Mouse (Mus musculus) frontal cortex, postnatal 10 days (tissue): Measurements from ENCODE around the gene AC134908.4.

Experiments used
- DNase-seq, 2 experiments: peaks; one replicate each; pipeline ENCODE4 v3.0.0; 2022; ENCODE audit warnings: low spot score in 2 of 2, mixed read lengths in 1 of 2

The AC134908.4 gene

GRCm38 (mm10) chr17:25795609-25796092 is at the start of gene AC134908.4:
TSS of gene AC134908.4 (minus strand) at chr17:25795659.
- peak; percentile 61 to 74 for DNase-seq

- peak; percentile 93 for DNase-seq
These were observed 49.0 kb upstream of the AC134908.4 start, which contains the start of gene Rhot2 for GRCm38 (mm10) chr17:25844396-25844901. TSS of gene Rhot2 (minus strand) at chr17:25844851.

DNA sequence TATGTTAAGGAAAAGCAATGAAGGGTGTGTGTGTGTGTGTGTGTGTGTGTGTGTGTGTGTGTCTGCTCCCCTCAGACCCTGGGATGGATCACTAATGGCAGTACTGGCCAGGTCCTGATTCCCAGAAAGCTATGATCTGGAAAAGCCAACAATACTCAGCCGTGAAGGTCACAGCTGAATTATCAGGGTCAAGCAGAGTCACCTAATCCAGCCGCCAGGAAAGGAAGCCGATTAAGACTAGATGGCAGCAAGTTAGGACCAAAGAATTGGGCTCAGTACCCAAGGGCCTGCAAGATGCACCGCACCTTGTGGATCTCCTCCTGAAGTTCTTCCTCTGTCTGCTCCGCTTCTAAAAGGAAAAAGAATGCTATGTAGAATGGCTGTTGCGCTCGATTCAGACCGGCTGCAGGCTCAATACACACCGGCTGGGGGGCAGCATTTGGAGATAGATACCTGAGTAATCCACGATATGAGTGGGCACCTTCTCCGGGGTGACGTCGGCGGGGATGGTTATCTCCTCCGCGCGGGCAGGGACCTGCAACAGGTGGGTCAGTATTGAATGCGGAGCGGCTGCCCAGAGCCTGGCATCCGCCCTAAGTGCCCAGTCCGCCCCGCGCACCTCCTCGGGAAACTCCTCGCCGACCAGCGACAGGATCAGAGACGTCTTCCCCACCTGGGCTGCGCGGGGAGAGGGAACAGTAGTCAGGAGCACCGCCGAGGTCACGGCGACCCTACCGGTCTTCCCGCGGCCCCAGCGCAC is 48.4 kb upstream of the AC134908.4 start:
- DNase-seq = no peak

- no peak for DNase-seq
These were observed 47.7 kb upstream of the AC134908.4 start for GRCm38 (mm10) chr17:25843122-25843521.

- no peak for DNase-seq
These were observed 47.0 kb upstream of the AC134908.4 start for GRCm38 (mm10) chr17:25842509-25842908.

- no peak for DNase-seq
These were observed 45.8 kb upstream of the AC134908.4 start, which contains the start of gene Gm20683 for GRCm38 (mm10) chr17:25841117-25841880. TSS of gene Gm20683 (minus strand) at chr17:25841763.

DNA sequence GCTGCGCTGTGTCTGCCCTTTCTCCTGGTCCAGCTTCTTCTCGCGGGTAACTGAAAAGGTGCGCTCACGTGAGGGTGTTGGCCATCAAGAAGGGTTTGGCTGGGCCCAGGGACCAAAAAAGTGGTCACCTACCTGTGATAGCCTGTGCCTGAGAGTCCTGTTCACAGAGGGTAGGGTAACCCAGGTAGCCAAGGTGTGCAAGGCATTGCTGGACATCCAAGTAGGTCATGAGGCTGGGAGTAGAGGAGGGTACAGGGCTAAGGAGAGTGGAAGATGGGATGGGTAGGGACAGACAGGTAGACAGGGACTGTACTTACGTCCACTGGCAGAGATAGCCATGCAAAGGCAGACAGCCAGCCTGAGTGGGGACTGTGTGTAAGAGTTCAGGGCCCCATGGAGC is 45.1 kb upstream of the AC134908.4 start:
- DNase-seq = no peak

DNA sequence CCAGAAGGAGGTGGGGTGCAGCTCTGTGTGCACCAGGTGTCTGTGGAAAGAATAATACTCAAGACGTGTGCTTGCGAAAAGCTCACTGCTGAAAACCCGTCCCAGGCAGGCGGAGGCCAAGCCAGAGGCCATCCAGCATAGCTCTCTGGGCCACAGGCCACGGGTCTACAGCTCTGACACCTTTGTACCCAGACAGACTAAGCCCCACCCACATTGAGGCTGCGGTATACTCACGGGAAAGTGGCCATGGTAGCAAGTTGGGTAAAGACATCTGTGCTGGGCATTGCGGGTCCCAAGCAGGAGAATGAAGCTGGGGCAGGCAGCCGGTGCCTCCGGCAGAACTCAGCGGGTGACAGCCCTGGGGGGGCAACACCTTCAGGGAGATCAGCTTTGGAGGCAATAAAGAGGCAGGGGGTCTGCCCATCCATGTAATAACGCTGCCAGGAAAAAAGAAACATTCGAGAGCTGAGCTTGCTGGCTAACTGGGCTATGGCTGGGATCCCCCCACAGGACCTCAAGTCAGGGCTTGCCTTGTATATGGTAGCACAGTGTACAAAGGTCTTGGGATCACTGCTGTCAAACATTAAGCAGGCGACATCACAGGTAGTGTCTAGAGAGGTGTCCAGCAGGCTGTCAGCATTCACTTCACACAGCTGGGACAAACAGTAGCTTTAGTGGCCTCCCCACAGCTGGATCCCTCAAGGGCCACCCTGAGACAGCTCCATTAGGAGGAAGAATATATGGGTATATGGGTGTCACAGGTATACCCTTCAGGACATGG is 44.2 kb upstream of the AC134908.4 start:
- DNase-seq = no peak

- no peak for DNase-seq
These were observed 43.4 kb upstream of the AC134908.4 start for GRCm38 (mm10) chr17:25838904-25839303.

DNA sequence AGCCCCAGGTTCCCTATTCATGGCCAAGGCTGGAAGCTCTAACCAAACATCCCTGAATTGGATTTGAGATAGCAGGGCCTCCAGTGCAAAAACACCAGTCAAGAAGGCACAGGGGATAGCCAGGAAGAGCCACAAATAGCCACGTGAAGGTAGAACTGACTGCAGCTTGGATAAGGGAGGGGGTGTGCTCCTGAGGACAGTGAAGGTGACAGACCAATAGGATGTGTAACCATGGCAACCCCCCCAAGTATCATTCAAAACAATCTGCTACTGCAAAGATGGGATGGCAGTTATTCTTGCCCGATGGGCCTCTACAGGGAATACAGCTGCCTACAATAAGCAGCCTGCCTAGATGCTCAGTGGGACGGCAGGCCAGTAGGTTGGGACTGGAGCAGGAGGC is 42.1 kb upstream of the AC134908.4 start:
- DNase-seq = no peak

- DNase-seq = peak; percentile 82 to 83
These were observed 41.6 kb upstream of the AC134908.4 start, which contains the start of gene Rhbdl1 for GRCm38 (mm10) chr17:25837076-25837410. TSS of gene Rhbdl1 (minus strand) at chr17:25837295.

GRCm38 (mm10) chr17:25836397-25837075 is 41.1 kb upstream of the AC134908.4 start:
- no peak for DNase-seq

- DNase-seq = no peak
These were observed 40.4 kb upstream of the AC134908.4 start for GRCm38 (mm10) chr17:25835816-25836215.

- DNase-seq = no peak
These were observed 39.8 kb upstream of the AC134908.4 start for GRCm38 (mm10) chr17:25835301-25835700.

DNA sequence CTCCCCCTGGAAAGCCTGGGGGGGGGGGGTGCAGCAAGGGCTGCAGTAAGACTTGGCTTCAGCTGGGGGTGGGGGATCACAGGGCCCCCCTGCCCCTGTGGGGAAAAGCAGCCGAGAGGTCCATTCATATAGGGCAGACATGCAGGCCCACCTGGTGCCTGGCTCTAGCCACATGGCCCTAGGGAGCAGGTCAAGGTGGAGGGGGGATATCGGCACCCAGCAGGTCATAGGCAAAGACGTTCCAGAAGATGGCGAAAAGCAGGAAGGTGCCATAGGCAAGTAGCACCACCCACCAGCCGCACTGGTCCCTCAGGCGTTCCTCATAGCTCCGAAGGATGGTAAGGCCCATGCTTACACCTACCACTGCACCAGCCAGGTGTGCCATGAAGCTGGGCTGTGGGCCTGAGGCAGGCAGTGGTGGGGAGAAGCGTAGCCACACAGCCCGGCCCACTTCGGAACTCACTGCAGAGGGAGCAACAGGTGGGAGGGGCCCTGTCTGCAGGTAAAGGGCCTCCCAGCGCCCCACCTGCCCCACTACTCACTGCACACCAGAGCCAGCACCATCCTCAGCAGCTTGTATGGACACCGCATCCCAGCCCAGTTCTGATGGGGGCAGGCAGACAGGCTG is 39.2 kb upstream of the AC134908.4 start:
- no peak for DNase-seq

DNA sequence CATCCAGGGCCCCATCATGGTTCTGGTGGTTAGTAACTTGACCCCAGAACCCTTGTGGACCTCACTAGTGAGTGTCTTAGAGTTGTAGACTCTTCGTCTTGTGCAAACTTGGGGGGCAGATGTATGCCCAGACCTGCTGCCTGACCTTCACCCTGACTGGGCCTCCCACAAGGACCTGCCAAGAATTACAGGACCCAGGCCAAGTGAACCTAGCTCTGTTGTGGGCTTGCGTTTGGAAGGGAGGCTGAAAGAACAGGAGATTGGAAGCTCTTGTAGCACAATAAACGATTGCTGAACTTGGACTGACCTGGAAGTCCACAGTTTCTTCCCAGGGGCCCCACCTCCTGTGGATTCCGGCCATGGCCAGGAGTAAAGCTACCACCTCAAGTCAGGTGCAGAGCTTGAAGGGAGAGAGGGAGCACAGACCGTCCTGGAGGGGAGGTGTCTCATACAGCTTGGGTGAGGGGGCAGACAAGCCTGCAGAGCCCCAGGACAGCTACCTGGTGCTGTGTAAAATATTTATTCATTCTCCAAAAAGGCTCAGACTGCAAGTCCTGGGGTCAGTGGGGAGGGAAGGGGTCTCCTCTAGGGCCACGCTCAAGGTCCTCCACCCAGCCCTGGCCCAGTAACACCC is 38.6 kb upstream of the AC134908.4 start:
- DNase-seq = no peak

DNA sequence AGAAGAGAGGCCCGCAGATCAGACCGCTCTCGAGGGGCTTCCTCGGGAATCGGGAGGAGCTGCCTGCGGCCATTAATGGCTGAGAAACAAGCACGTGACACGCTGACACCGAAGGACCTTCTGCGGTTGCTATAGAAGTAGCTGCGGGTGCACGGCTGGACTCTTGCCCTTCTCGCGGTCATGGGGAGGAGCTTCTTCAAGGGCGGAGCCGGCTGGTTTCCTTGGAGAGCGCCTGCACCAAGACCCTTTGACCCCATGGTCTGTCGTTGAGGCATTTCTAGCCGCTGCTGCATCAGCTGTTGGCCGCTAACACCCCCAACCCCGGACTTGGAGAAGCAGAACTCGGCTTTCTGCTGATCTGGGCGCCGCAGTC is 37.8 kb upstream of the AC134908.4 start, which contains the start of gene Stub1:
Stub1 (minus strand) TSS at position 114 of the 373 bp plus-strand sequence.
- peak; percentile 87 to 90 for DNase-seq

- peak; percentile 98 to 99 for DNase-seq
These were observed 37.2 kb upstream of the AC134908.4 start for GRCm38 (mm10) chr17:25832436-25833290.
